Mouse (Mus musculus) limb, embryonic 15.5 days (tissue): ENCODE measurements around the gene Bcl7a. TPM values are rescaled to one million over a fixed set of nuclear protein-coding genes. Genes with fewer than 3 reads are reported as not detected.

Source experiments
- ATAC-seq: fragments of 200-750 bp; cut with Nextera tagmentation; 2 replicates; pipeline ENCODE4 v1.8.0; 2017; ENCODE audit warnings: low read depth, moderate TSS enrichment; ENCODE audit not compliant: insufficient number of reproducible peaks, low FRiP score, low TSS enrichment
- H3K27ac ChIP-seq: fragments of 300-500 bp; sonication (generic); 2 replicates; pipeline ENCODE4 v1.5.1; 2015; ENCODE audit warnings: moderate library complexity, mild to moderate bottlenecking, inconsistent platforms
- H3K27me3 ChIP-seq: fragments of 300-500 bp; sonication (generic); 2 replicates; pipeline ENCODE4 v1.6.1; 2015; ENCODE audit warnings: inconsistent platforms
- H3K36me3 ChIP-seq: fragments of 300-500 bp; sonication (generic); 2 replicates; pipeline ENCODE4 v1.6.1; 2015; ENCODE audit warnings: inconsistent platforms
- H3K4me1 ChIP-seq: fragments of 300-500 bp; sonication (generic); 2 replicates; pipeline ENCODE4 v1.6.1; 2015; ENCODE audit warnings: inconsistent platforms
- H3K4me2 ChIP-seq: fragments of 300-500 bp; sonication (generic); 2 replicates; pipeline ENCODE4 v1.6.1; 2015; ENCODE audit warnings: mild to moderate bottlenecking, inconsistent platforms
- H3K4me3 ChIP-seq: fragments of 300-500 bp; sonication (generic); 2 replicates; pipeline ENCODE4 v1.5.1; 2015; ENCODE audit warnings: mild to moderate bottlenecking, inconsistent platforms
- H3K9ac ChIP-seq: fragments of 300-500 bp; sonication (generic); 2 replicates; pipeline ENCODE4 v1.6.1; 2015; ENCODE audit warnings: inconsistent platforms
- H3K9me3 ChIP-seq: fragments of 300-500 bp; sonication (generic); 2 replicates; pipeline ENCODE4 v1.6.1; 2016; ENCODE audit warnings: inconsistent platforms
- WGBS: fragments of 180-500 bp; shearing (Covaris S2); methylation state at CpG from one replicate; pipeline ENCODE4 v1.1.7; 2015; 5-methylcytosine and 5-hydroxymethylcytosine counted together
- polyA plus RNA-seq: library from polyadenylated mRNA; unstranded; fragments of >200 nt; fragmentation: Nextera tagmentation; extraction: Ambion mirVana; gene quantifications from 2 replicates; pipeline ENCODE4 v1.2.1, GENCODE M21; 2015

Bcl7a gene
- polyA plus RNA-seq, 1 experiment from 2014 or later = 22.3 TPM

- Histone ChIP-seq H3K36me3 (no peaks in the 10 kb centered on the region), H3K9ac (no peak overlapping the region), H3K4me2 (no peak overlapping the region), H3K27ac (no peak overlapping the region), H3K4me3 (no peak overlapping the region), H3K9me3 (no peaks in the 10 kb centered on the region), H3K4me1 (no peaks in the 10 kb centered on the region), H3K27me3 (no peaks in the 10 kb centered on the region)
- 87% methylated on average over 3 of the region's 3 CpGs for WGBS
- ATAC-seq = no peak
Observed at GRCm38 (mm10) chr5:123404480-123404879, 60.8 kb downstream of the Bcl7a start.

DNA sequence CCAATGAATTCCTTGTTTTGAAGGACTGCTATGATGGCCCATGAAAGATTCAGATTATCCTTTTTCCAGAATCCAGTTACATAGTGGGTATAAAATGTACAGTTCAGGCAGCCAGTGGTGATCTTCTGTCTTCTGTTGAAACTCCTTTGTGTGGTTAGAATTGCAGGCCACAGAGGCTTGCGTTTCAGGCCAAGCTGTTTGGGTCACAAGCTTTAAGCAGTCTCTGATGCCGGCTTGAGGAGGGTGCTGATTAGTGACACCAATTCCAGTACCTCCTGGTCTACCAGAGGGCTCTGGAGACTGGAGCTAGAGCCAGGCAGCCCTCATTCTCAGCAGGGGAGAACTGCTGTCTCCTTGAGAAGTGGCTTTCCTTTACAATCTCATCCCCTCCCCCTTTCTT, 63.3 kb downstream of the Bcl7a start:
- Histone ChIP-seq H3K27me3 (no peaks in the 10 kb centered on the region), H3K27ac (no peak overlapping the region), H3K4me2 (no peak overlapping the region), H3K36me3 (peaks cover 6% of the 10 kb centered on the region), H3K4me3 (no peak overlapping the region), H3K4me1 (no peaks in the 10 kb centered on the region), H3K9me3 (no peaks in the 10 kb centered on the region), H3K9ac (no peak overlapping the region)
- ATAC-seq = no peak
- 42% methylated on average over 2 of the region's 2 CpGs for WGBS

- Histone ChIP-seq H3K9me3 (no peaks in the 10 kb centered on the region), H3K27me3 (no peaks in the 10 kb centered on the region), H3K36me3 (peaks cover 6% of the 10 kb centered on the region), H3K4me3 (no peak overlapping the region), H3K27ac (no peak overlapping the region), H3K4me1 (no peaks in the 10 kb centered on the region), H3K9ac (no peak overlapping the region), H3K4me2 (no peak overlapping the region)
- 84% methylated on average over 3 of the region's 3 CpGs for WGBS
- no peak for ATAC-seq
Observed at GRCm38 (mm10) chr5:123408176-123408575, 64.5 kb downstream of the Bcl7a start.

- H3K4me3 ChIP-seq = no peak overlapping the region
- no peak overlapping the region for H3K4me2 ChIP-seq
- no peak for ATAC-seq
- H3K4me1 ChIP-seq = peaks cover 7% of the 10 kb centered on the region; the same call in 1 of the 2 replicates
- H3K27me3 ChIP-seq = no peaks in the 10 kb centered on the region
- H3K9ac ChIP-seq = no peak overlapping the region
- WGBS = 60% methylated on average over 4 of the region's 4 CpGs
- peaks cover 6% of the 10 kb centered on the region for H3K36me3 ChIP-seq
- no peaks in the 10 kb centered on the region for H3K9me3 ChIP-seq
- no peak overlapping the region for H3K27ac ChIP-seq
Observed at GRCm38 (mm10) chr5:123412193-123412592, 68.6 kb downstream of the Bcl7a start.

- no peak for ATAC-seq
- no peak overlapping the region for H3K27ac ChIP-seq
- WGBS = 55% methylated on average over 2 of the region's 2 CpGs
Observed at GRCm38 (mm10) chr5:123413866-123414363, 70.3 kb downstream of the Bcl7a start.

GRCm38 (mm10) chr5:123416149-123416548, 72.5 kb downstream of the Bcl7a start:
- WGBS = 84% methylated on average over 3 of the region's 3 CpGs
- Histone ChIP-seq H3K9ac (no peak overlapping the region), H3K9me3 (no peaks in the 10 kb centered on the region), H3K4me2 (no peak overlapping the region), H3K4me1 (peaks cover 12% of the 10 kb centered on the region), H3K4me3 (no peak overlapping the region), H3K27me3 (no peaks in the 10 kb centered on the region), H3K27ac (no peak overlapping the region), H3K36me3 (no peaks in the 10 kb centered on the region)
- ATAC-seq = no peak

More at GRCm38 (mm10) chr5:123413866-123414363, 70.3 kb downstream of the Bcl7a start:
- no peak overlapping the region for H3K9ac ChIP-seq
- no peaks in the 10 kb centered on the region for H3K27me3 ChIP-seq
- no peaks in the 10 kb centered on the region for H3K9me3 ChIP-seq
- H3K4me3 ChIP-seq = no peak overlapping the region
- peaks cover 6% of the 10 kb centered on the region for H3K36me3 ChIP-seq
- no peak overlapping the region for H3K4me2 ChIP-seq
- peaks cover 7% of the 10 kb centered on the region; the same call in 1 of the 2 replicates for H3K4me1 ChIP-seq

GRCm38 (mm10) chr5:123416566-123417518, 73.2 kb downstream of the Bcl7a start:
- Histone ChIP-seq H3K4me2 (no peak overlapping the region), H3K4me1 (peaks cover 12% of the 10 kb centered on the region), H3K27ac (no peak overlapping the region), H3K9me3 (no peaks in the 10 kb centered on the region), H3K36me3 (no peaks in the 10 kb centered on the region), H3K4me3 (no peak overlapping the region), H3K27me3 (no peaks in the 10 kb centered on the region), H3K9ac (no peak overlapping the region)
- WGBS = 73% methylated on average over 8 of the region's 8 CpGs
- no peak for ATAC-seq

- 0 out of 2 replicates have a peak, but pooled peaks cover 4% of the 10 kb centered on the region for H3K36me3 ChIP-seq
- no peaks in the 10 kb centered on the region for H3K27me3 ChIP-seq
- H3K9me3 ChIP-seq = no peaks in the 10 kb centered on the region
- H3K4me3 ChIP-seq = no peak overlapping the region
- H3K27ac ChIP-seq = no peak overlapping the region
- whole genome bisulfite sequencing = 38% methylated on average over 2 of the region's 2 CpGs
- H3K4me2 ChIP-seq = no peak overlapping the region
- no peak for ATAC-seq
- peaks cover 8% of the 10 kb centered on the region for H3K4me1 ChIP-seq
- H3K9ac ChIP-seq = no peak overlapping the region
Observed at GRCm38 (mm10) chr5:123423885-123424284, 80.3 kb downstream of the Bcl7a start.

Other genes starting within 250 kb of the Bcl7a start
- 4.9 and 5.7 TPM in 2 replicates for gene Rhof, start 211.1 kb upstream of the Bcl7a start, polyA plus RNA-seq
- gene Setd1b, start 201.6 kb upstream of the Bcl7a start, polyA plus RNA-seq = 8.9 and 10.4 TPM in 2 replicates
- gene Psmd9, start 174.4 kb upstream of the Bcl7a start, polyA plus RNA-seq = 88.2 and 93.3 TPM in 2 replicates
- not detected in 2 replicates for gene Hpd, start 161.1 kb upstream of the Bcl7a start, polyA plus RNA-seq
- 0.23 and 0.87 TPM in 2 replicates for gene Wdr66, start 91.7 kb upstream of the Bcl7a start, polyA plus RNA-seq
- gene Mlxip, start 51.0 kb downstream of the Bcl7a start, polyA plus RNA-seq = 12.7 and 13.7 TPM in 2 replicates
- gene Lrrc43, start 145.5 kb downstream of the Bcl7a start, polyA plus RNA-seq = not detected in 2 replicates
- gene Il31, start 145.7 kb downstream of the Bcl7a start, polyA plus RNA-seq = not detected in 2 replicates
- 0.12 and 0.58 TPM in 2 replicates for gene B3gnt4, start 166.6 kb downstream of the Bcl7a start, polyA plus RNA-seq
- gene Diablo, start 180.3 kb downstream of the Bcl7a start, polyA plus RNA-seq = 95.4 and 99.4 TPM in 2 replicates
- gene Gm49027, start 181.7 kb downstream of the Bcl7a start, polyA plus RNA-seq = 0.44 and 0.46 TPM in 2 replicates
- 25.7 and 29.7 TPM in 2 replicates for gene Vps33a, start 229.2 kb downstream of the Bcl7a start, polyA plus RNA-seq